Mouse (Mus musculus) embryonic facial prominence, embryonic 11.5 days (tissue): ENCODE data around the gene Ncoa3. TPM values are rescaled to one million over a fixed set of nuclear protein-coding genes. Genes with fewer than 3 reads are reported as not detected.

Source experiments
- ATAC-seq: fragments of 200-750 bp; cut with Nextera tagmentation; replicated peaks from 2 replicates; pipeline ENCODE4 v1.8.0; 2017; ENCODE audit warnings: low read depth; ENCODE audit not compliant: insufficient number of reproducible peaks, low FRiP score, low TSS enrichment
- DNase-seq: peaks from one replicate; pipeline ENCODE4 v3.0.0-alpha.2; 2015; ENCODE audit warnings: low spot score
- H3K27ac ChIP-seq: fragments of 300-500 bp; sonication (generic); replicated peaks from 2 replicates; pipeline ENCODE4 v1.5.1; 2014; ENCODE audit warnings: mild to moderate bottlenecking, low read depth, low read length, control low read depth
- H3K27me3 ChIP-seq: fragments of 300-500 bp; sonication (generic); 2 replicates; pipeline ENCODE4 v1.6.1; 2014; ENCODE audit warnings: mild to moderate bottlenecking, low read length, moderate library complexity, mixed read lengths; ENCODE audit not compliant: control insufficient read depth, insufficient read depth
- H3K36me3 ChIP-seq: fragments of 300-500 bp; sonication (generic); replicated peaks from 2 replicates; pipeline ENCODE4 v1.6.1; 2014; ENCODE audit warnings: low read depth, mild to moderate bottlenecking, low read length, moderate library complexity, mixed read lengths; ENCODE audit not compliant: control insufficient read depth, insufficient read depth
- H3K4me1 ChIP-seq: fragments of 300-500 bp; sonication (generic); 2 replicates; pipeline ENCODE4 v1.6.1; 2014; ENCODE audit warnings: low read length, mixed read lengths; ENCODE audit not compliant: control insufficient read depth, insufficient read depth
- H3K4me2 ChIP-seq: fragments of 300-500 bp; sonication (generic); 2 replicates; pipeline ENCODE4 v1.6.1; 2014; ENCODE audit warnings: low read depth, mild to moderate bottlenecking, control low read depth, low read length, moderate library complexity
- H3K4me3 ChIP-seq: fragments of 300-500 bp; sonication (generic); 2 replicates; pipeline ENCODE4 v1.5.1; 2014; ENCODE audit warnings: low read depth, low read length, control low read depth
- H3K9ac ChIP-seq: fragments of 300-500 bp; sonication (generic); replicated peaks from 2 replicates; pipeline ENCODE4 v1.6.1; 2014; ENCODE audit warnings: mild to moderate bottlenecking, control low read depth, low read length
- H3K9me3 ChIP-seq: fragments of 300-500 bp; sonication (generic); replicated peaks from 2 replicates; pipeline ENCODE4 v1.6.1; 2016; ENCODE audit warnings: mild to moderate bottlenecking, low read length, inconsistent platforms, mixed read lengths; ENCODE audit not compliant: control insufficient read depth
- WGBS: fragments of 180-500 bp; shearing (Covaris S2); extraction: QIAGEN DNeasy Blood & Tissue Kit; methylation state at CpG from one replicate; pipeline ENCODE4 v1.1.7; 2014; 5-methylcytosine and 5-hydroxymethylcytosine counted together
- polyA plus RNA-seq: library from polyadenylated mRNA; unstranded; fragments of >200 nt; fragmentation: Nextera tagmentation; extraction: Ambion mirVana; gene quantifications from 2 replicates; pipeline ENCODE4 v1.2.1, GENCODE M21; 2014

Gene Ncoa3
- polyA plus RNA-seq, 1 experiment from 2014 or later: 16.2 TPM

- H3K27ac ChIP-seq: no peak overlapping the region
- no peak overlapping the region for H3K9ac ChIP-seq
- no peak for DNase-seq
- no peaks in the 10 kb centered on the region for H3K4me1 ChIP-seq
- H3K36me3 ChIP-seq: no peaks in the 10 kb centered on the region
- H3K4me2 ChIP-seq: no peak overlapping the region
- H3K4me3 ChIP-seq: no peak overlapping the region
- ATAC-seq: no peak
- no peaks in the 10 kb centered on the region for H3K27me3 ChIP-seq
- no peaks in the 10 kb centered on the region for H3K9me3 ChIP-seq
- 86% methylated on average over 12 of the region's 12 CpGs for WGBS
Measured at GRCm38 (mm10) chr2:165951432-165952068, 40.9 kb upstream of the Ncoa3 start.

- 76% methylated on average over 20 of the region's 20 CpGs for WGBS
- no peak overlapping the region for H3K27ac ChIP-seq
- DNase-seq: no peak
Measured at GRCm38 (mm10) chr2:165954872-165955271, 37.6 kb upstream of the Ncoa3 start.

GRCm38 (mm10) chr2:165955386-165955785 lies 37.0 kb upstream of the Ncoa3 start:
- Histone ChIP-seq H3K4me1 (no peaks in the 10 kb centered on the region), H3K9me3 (no peaks in the 10 kb centered on the region), H3K4me2 (no peak overlapping the region), H3K27me3 (no peaks in the 10 kb centered on the region), H3K36me3 (no peaks in the 10 kb centered on the region), H3K4me3 (no peak overlapping the region), H3K27ac (no peak overlapping the region), H3K9ac (no peak overlapping the region)
- no peak for DNase-seq
- no peak for ATAC-seq
- 79% methylated on average over 8 of the region's 8 CpGs for WGBS

More at GRCm38 (mm10) chr2:165954872-165955271, 37.6 kb upstream of the Ncoa3 start:
- no peak overlapping the region for H3K4me2 ChIP-seq
- H3K36me3 ChIP-seq: no peaks in the 10 kb centered on the region
- no peak overlapping the region for H3K4me3 ChIP-seq
- no peaks in the 10 kb centered on the region for H3K27me3 ChIP-seq
- H3K9ac ChIP-seq: no peak overlapping the region
- no peak for ATAC-seq
- no peaks in the 10 kb centered on the region for H3K4me1 ChIP-seq
- no peaks in the 10 kb centered on the region for H3K9me3 ChIP-seq

GRCm38 (mm10) chr2:165956096-165956740 lies 36.2 kb upstream of the Ncoa3 start:
- WGBS: 68% methylated on average over 7 of the region's 7 CpGs
- DNase-seq (no peak), ATAC-seq (no peak)
- no peaks in the 10 kb centered on the region for H3K9me3 ChIP-seq
- H3K4me2 ChIP-seq: no peak overlapping the region
- no peaks in the 10 kb centered on the region for H3K4me1 ChIP-seq
- H3K4me3 ChIP-seq: no peak overlapping the region
- no peaks in the 10 kb centered on the region for H3K27me3 ChIP-seq
- no peak overlapping the region for H3K9ac ChIP-seq
- no peaks in the 10 kb centered on the region for H3K36me3 ChIP-seq
- H3K27ac ChIP-seq: no peak overlapping the region

- 71% methylated on average over 9 of the region's 9 CpGs for WGBS
- no peak overlapping the region for H3K9ac ChIP-seq
- no peaks in the 10 kb centered on the region for H3K4me1 ChIP-seq
- no peaks in the 10 kb centered on the region for H3K36me3 ChIP-seq
- H3K9me3 ChIP-seq: no peaks in the 10 kb centered on the region
- H3K27ac ChIP-seq: no peak overlapping the region
- H3K27me3 ChIP-seq: no peaks in the 10 kb centered on the region
- H3K4me2 ChIP-seq: no peak overlapping the region
- no peak overlapping the region for H3K4me3 ChIP-seq
- DNase-seq (no peak), ATAC-seq (no peak)
Measured at GRCm38 (mm10) chr2:165957257-165957828, 35.1 kb upstream of the Ncoa3 start.

GRCm38 (mm10) chr2:165958556-165958955 lies 33.9 kb upstream of the Ncoa3 start:
- no peak overlapping the region for H3K27ac ChIP-seq
- WGBS: 78% methylated on average over 6 of the region's 6 CpGs
- H3K27me3 ChIP-seq: no peaks in the 10 kb centered on the region
- H3K4me1 ChIP-seq: no peaks in the 10 kb centered on the region
- H3K36me3 ChIP-seq: no peaks in the 10 kb centered on the region
- no peaks in the 10 kb centered on the region for H3K9me3 ChIP-seq
- ATAC-seq: no peak
- no peak for DNase-seq
- no peak overlapping the region for H3K4me3 ChIP-seq
- no peak overlapping the region for H3K4me2 ChIP-seq
- H3K9ac ChIP-seq: no peak overlapping the region

GRCm38 (mm10) chr2:165960695-165961094 lies 31.7 kb upstream of the Ncoa3 start:
- ATAC-seq (no peak), DNase-seq (no peak)
- Histone ChIP-seq H3K9ac (no peak overlapping the region), H3K27ac (no peak overlapping the region), H3K4me2 (no peak overlapping the region), H3K27me3 (no peaks in the 10 kb centered on the region), H3K36me3 (no peaks in the 10 kb centered on the region), H3K4me1 (no peaks in the 10 kb centered on the region), H3K4me3 (no peak overlapping the region), H3K9me3 (no peaks in the 10 kb centered on the region)
- 69% methylated on average over 3 of the region's 3 CpGs for WGBS

GRCm38 (mm10) chr2:165962824-165963223 lies 29.6 kb upstream of the Ncoa3 start:
- DNase-seq (no peak), ATAC-seq (no peak)
- Histone ChIP-seq H3K4me1 (no peaks in the 10 kb centered on the region), H3K27ac (no peak overlapping the region), H3K9me3 (no peaks in the 10 kb centered on the region), H3K4me3 (no peak overlapping the region), H3K27me3 (no peaks in the 10 kb centered on the region), H3K9ac (no peak overlapping the region), H3K36me3 (no peaks in the 10 kb centered on the region), H3K4me2 (no peak overlapping the region)
- 79% methylated on average over 5 of the region's 5 CpGs for WGBS
